Mouse (Mus musculus): Measurements from ENCODE around the gene Sugp2.

Sugp2 gene

DNA sequence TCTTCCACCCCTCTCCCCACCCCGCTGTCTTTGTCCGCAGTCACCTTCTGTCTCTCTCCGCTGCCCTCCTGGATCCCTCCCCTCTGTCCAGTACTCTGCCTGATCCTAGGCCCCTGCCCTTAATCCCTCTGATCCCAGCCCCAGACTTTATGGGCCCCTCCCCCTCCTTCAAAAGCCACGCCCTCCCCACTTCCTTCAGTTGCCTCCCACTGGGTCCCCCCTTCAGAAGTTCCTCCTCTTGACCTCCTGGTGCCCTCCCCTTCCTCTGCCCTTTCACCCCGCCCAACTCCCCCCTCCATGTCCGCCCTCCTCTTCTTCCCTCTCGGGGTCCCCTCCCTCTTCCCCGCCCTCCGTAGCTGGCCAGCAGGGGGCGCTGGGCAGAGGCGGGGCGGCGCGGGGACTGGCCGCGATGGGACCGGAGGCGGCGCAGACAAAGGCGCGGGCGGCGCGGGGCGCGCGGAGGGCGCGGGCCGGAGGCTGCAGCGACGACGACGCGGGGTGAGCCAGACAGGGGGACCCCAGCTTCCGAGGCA lies 48.6 kb downstream of the Sugp2 start, which contains the start of gene Homer3:
Homer3 (plus strand) TSS at position 225 of the 533 bp plus-strand sequence.
- DNase-seq (ENCODE audit: low spot score): peak; percentile 82

- no peak for DNase-seq (ENCODE audit: low spot score)
These were observed 49.4 kb downstream of the Sugp2 start for GRCm38 (mm10) chr8:70283136-70284077.

DNA sequence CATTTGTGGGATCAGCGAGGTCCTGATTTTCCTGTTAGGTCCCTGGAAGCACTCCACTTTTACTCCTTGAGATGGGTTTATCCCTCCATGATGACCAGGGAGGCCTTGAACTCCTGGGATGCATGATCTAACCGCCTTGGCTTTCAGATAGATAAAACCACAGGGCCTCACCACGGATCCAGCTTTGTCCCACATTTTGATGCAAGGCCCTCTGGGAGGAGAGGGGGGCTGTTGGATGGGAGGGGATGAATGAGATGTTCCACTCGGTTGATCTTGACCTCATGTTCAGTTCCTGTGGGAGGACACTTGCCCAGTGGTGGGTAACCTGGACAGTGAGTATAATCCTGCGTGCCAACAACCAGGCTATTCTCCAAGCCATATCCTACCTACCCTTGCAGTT lies 50.4 kb downstream of the Sugp2 start:
- DNase-seq (ENCODE audit: low spot score): no peak

DNA sequence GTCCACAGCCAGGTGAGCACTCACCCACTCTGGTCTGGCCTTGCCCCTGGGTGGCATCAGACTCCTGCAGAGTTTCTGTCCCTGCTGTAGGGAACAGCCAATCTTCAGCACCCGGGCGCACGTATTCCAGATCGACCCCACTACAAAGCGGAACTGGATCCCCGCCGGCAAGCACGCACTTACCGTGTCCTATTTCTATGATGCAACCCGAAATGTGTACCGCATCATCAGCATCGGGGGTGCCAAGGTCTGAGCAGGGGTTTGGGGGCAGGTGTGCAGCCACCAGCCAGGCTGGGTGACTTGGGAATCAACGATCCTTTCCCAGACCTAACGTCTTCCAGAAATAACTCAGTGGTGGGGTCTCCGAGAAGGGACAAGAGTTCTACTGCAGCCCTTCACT lies 51.3 kb downstream of the Sugp2 start:
- DNase-seq (ENCODE audit: low spot score): no peak

- no peak for DNase-seq (ENCODE audit: low spot score)
These were observed 52.7 kb downstream of the Sugp2 start for GRCm38 (mm10) chr8:70286737-70287136.

DNA sequence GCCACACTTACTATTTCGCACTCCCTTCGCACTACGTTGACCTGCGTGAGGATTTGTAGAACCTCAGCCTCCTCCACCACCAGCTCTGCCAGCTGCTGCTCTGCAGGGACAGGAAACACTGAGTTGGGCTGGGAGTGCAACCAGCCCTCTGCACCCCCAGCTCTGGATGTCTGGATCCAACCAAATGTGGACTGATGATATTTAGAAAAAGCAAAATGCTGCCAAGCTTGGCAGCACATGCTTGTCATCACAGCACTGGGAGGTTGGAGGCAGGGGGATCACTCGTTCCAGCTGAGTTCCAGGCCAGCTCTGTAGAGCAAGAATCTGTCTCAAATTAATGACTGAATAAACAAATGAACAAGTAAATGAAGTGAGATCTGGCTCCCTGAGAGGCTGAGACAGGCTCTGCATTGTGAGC lies 60.0 kb downstream of the Sugp2 start:
- peak; percentile 51 for DNase-seq (ENCODE audit: low spot score)

DNA sequence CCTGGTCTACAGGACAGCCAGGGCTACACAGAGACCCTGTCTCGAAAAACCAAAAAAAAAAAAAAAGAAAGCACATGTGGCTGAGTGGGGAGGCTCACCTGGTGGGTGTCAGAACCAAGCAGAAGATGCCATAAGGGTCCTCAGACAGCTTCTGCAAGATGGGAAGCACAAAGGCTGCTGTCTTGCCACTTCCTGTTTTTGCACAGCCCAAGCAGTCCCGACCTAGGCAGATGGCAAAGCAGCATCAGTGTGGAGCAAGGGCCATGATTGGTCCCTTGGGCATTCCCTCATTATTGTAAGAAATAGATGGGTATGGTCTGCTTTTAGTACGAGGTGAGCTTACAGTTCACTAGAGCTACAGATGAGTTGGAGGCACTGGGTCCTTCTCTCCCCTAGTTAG lies 66.9 kb downstream of the Sugp2 start:
- DNase-seq (ENCODE audit: low spot score): no peak

DNA sequence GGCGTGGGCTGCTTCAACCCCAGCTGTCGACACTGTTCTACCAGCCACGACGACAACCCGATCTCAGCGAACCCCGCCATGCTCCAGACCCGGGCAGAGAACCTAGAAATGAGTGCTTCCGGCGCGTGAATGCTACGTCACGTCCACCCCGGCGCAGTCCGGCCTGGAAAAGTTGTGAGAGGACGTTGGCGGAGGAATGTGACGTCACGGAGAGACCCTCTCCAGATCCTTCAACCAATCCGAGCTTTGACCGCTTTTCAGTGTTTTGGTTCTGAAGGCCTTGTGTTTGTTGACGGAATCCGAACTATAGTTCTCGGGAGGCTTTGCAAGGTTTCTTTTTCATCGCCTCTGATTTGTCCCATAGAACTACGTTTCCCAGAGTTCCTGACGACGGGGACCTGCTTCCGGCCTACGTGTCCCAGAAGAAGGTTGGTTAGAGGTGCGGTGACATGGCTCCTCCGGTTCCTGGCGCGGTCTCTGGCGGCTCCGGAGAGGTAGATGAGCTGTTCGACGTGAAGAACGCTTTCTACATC lies 68.4 kb downstream of the Sugp2 start, which contains the start of the genes Ddx49 and Cope:
Ddx49 (minus strand) TSS at position 132 of the 533 bp plus-strand sequence.
Cope (plus strand) TSS at position 161 of the 533 bp plus-strand sequence.
- peak; percentile 96 for DNase-seq (ENCODE audit: low spot score)

DNA sequence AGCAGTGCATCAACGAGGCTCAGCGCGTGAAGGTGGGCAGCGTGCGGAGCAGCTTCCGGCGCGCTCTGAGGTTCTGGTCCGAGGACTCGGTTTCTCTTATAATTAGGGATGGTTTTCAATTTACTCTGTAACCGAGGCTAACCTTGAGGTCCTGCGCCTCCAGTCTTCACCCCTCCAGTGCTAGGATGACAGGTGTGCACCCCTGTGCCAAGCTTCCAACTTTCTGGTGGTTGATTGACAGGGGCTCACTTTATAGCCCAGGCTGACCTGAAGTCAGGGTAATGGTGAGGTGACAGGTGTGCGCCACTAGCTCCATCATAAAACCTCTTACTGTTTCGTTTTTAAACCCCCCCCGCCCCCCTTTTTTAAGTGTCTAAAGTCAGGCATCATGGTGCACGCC lies 68.9 kb downstream of the Sugp2 start:
- no peak for DNase-seq (ENCODE audit: low spot score)

DNA sequence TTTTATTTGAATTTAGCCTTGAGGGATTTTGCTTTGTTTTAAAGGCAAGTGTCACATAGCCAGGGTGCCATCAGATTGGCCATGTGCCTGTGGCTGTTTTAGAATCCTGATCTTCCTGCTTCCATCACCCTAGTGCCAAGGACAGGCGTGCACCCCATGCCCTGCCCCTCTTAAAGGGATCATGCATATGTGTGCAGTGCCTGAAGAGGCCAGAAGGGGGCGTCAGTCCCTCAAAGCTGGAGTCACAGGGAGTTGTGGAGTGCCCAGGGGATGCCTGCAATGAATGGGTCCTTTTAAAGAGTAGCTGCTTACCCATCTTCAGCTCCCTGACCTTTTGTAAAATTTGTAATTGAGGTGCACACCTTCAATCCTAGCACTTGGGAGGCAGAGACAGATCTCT lies 75.3 kb downstream of the Sugp2 start:
- no peak for DNase-seq (ENCODE audit: low spot score)

- no peak for DNase-seq (ENCODE audit: low spot score)
These were observed 79.4 kb downstream of the Sugp2 start for GRCm38 (mm10) chr8:70313399-70313798.

GRCm38 (mm10) chr8:70315624-70316510 lies 81.8 kb downstream of the Sugp2 start, which contains the start of gene Cers1:
Gene Cers1 (plus strand): TSS chr8:70315775.
- peak; percentile 87 for DNase-seq (ENCODE audit: low spot score)

DNA sequence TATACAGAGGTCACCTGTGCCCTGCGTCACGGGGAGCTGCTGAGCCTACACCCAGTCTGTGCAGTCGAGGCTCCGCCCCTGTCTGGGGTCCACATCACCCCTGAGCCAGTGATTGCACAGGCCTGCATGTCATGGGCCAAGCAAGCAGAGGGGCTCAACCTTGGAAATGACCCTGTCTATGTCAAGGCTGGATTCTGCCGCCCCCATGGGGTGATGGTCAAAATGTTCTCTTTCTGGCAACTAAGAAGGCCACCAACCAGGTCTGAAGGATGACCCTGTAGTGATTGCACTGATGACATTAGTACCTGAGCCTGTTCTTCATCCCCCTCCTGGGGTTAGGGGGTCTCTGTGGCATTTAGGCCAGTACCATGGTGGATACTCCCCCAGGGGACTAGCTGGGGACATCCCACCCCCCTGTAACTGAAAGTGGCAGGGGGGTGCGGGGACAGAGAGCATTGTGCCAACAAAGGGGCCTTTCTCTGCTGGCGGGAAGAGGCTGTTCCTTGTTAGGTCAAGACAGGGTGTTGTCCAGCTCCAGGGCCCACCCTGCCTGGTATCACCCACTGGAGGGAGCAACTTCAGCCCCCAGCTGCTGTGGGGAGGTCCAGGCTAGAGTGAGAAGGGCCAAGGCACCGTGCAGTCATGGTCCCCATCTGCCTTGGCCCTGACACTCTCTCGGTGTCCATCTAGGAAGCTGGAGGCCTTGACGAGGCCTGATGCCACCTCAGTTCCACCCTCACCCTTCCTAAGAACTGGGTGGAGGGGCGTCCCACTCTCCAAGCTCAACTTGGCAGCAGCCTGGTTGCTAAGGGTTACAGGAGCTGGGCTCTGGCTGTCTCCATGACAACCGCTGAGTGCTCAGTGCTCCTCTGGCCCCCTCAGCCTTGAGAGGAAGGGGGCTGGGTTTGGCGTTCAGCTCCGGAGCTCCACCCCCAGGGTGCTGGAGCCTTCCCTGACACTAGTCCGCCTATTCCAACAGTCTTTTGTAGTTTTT lies 82.8 kb downstream of the Sugp2 start:
- peak; percentile 89 for DNase-seq (ENCODE audit: low spot score)

DNA sequence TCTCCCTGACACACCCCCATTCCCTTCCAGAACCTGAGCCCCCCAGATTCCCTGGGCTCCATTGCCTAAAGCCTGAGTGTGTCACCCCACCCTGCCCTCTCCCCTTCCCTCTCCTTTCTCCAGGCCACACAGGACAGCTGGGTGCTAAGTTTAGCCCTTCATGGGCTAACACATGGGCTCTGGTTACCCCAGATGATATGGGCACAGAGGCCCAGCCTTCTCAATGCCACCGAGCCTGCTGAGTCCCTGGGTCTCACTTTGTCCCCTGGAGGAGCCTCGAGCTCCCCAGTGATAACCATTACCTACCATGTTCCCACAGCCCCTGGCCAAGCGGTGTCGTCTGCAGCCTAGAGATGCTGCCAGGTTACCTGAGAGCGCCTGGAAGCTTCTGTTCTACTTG lies 83.8 kb downstream of the Sugp2 start:
- DNase-seq (ENCODE audit: low spot score): no peak

DNA sequence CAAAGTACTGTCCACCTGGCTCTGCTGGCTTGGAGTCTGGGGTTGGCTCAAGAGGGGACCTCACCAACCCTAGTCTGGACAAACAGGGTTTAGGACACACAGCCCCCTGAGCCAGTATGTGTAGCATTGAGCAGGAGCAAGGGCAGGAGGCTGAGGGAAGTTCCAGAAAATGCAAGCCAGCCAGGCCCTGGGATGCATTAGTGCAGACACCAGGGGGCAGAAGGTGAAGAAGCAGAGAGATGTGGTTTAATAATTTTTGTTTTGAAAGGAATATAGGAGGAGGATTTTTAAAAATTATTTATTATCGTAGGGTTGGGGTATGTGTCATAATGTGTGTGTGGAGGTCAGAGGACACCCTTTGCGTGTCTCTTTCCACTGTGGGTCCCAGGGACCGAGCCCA lies 89.7 kb downstream of the Sugp2 start:
- DNase-seq (ENCODE audit: low spot score): no peak

DNA sequence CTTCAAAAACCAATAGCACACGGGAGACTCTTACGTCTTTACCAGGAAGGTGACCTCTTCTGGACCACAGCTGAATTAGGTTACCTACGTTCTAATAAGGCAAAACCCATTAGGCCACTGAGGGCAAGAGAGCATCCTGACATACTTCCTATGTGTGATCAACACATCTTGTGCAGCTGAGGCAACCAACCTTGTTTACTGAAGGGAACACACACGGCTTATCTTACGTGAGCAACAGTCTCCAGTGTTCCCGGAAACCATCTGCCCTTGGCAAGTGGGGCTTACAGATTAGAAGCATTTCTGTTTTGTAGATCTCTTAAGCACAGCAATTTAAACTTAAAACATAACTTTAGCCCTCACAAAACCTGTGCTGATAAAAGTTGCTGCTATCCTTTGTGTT lies 93.5 kb downstream of the Sugp2 start:
- DNase-seq (ENCODE audit: low spot score): peak; percentile 37

GRCm38 (mm10) chr8:70329124-70329834 lies 95.3 kb downstream of the Sugp2 start, which contains the start of gene Gdf1:
Gene Gdf1 (plus strand): TSS chr8:70329817.
- DNase-seq (ENCODE audit: low spot score): peak; percentile 36

Measured in layer of hippocampus, adult 11-12 months (tissue).